Mouse (Mus musculus) thymus, adult 18-20 months (tissue): ENCODE data around the gene Art1.

ENCODE experiments used
- DNase-seq, 2 experiments: peaks; one replicate each; pipeline ENCODE4 v3.0.0; 2022; ENCODE audit warnings: mixed read lengths in 2 of 2

The Art1 gene

GRCm38 (mm10) chr7:102101487-102101886 is at the start of gene Art1:
Gene Art1, plus strand, starts transcription at chr7:102101743.
- no peak for DNase-seq

GRCm38 (mm10) chr7:102061353-102061752 is 40.2 kb upstream of the Art1 start:
- DNase-seq = no peak

- no peak for DNase-seq
Measured at GRCm38 (mm10) chr7:102062203-102062602, 39.3 kb upstream of the Art1 start.

GRCm38 (mm10) chr7:102063891-102064290 is 37.7 kb upstream of the Art1 start:
- DNase-seq = no peak

- no peak for DNase-seq
Measured at GRCm38 (mm10) chr7:102064655-102065045, 36.9 kb upstream of the Art1 start.

- DNase-seq = peak; percentile 88 to 89
Measured at GRCm38 (mm10) chr7:102065046-102065891, 36.3 kb upstream of the Art1 start, which contains the start of the genes Rnf121, Xndc1 and Xntrpc. Gene Rnf121, minus strand, starts transcription at chr7:102065469. Gene Xndc1, plus strand, starts transcription at chr7:102065511. Gene Xntrpc, plus strand, starts transcription at chr7:102065713.

- no peak for DNase-seq
Measured at GRCm38 (mm10) chr7:102066363-102066762, 35.2 kb upstream of the Art1 start.

- DNase-seq = no peak
Measured at GRCm38 (mm10) chr7:102076714-102077296, 24.7 kb upstream of the Art1 start.

- DNase-seq = no peak
Measured at GRCm38 (mm10) chr7:102078517-102078916, 23.0 kb upstream of the Art1 start.

GRCm38 (mm10) chr7:102080311-102080710 is 21.2 kb upstream of the Art1 start:
- no peak for DNase-seq

- DNase-seq = no peak
Measured at GRCm38 (mm10) chr7:102081784-102082183, 19.8 kb upstream of the Art1 start.

- no peak for DNase-seq
Measured at GRCm38 (mm10) chr7:102082816-102083215, 18.7 kb upstream of the Art1 start, which contains the start of gene Trpc2. Gene Trpc2, plus strand, starts transcription at chr7:102083116.

GRCm38 (mm10) chr7:102084041-102084696 is 17.4 kb upstream of the Art1 start:
- DNase-seq = no peak

GRCm38 (mm10) chr7:102087336-102087735 is 14.2 kb upstream of the Art1 start:
- no peak for DNase-seq

GRCm38 (mm10) chr7:102099760-102100661 is 1.5 kb upstream of the Art1 start:
- peak; percentile 33 to 35 for DNase-seq

- no peak for DNase-seq
Measured at GRCm38 (mm10) chr7:102100868-102101267, 675 bp upstream of the Art1 start.

- DNase-seq = no peak
Measured at GRCm38 (mm10) chr7:102102241-102102640, 698 bp downstream of the Art1 start.

- DNase-seq = no peak
Measured at GRCm38 (mm10) chr7:102102696-102103095, 1.2 kb downstream of the Art1 start.

GRCm38 (mm10) chr7:102103555-102103954 is 2.0 kb downstream of the Art1 start:
- DNase-seq = no peak

GRCm38 (mm10) chr7:102104126-102104525 is 2.6 kb downstream of the Art1 start:
- no peak for DNase-seq

- DNase-seq = peak; percentile 25 to 54
Measured at GRCm38 (mm10) chr7:102106700-102107141, 5.2 kb downstream of the Art1 start.

- no peak for DNase-seq
Measured at GRCm38 (mm10) chr7:102108206-102108605, 6.7 kb downstream of the Art1 start.
